Mouse (Mus musculus): ENCODE data around the gene Pinlyp.
"Not testable (repeated sequence)": the region's sequence is repeated elsewhere in the genome, so short reads cannot be mapped to it uniquely, and the experiment has no call there.

Gene Pinlyp

DNA sequence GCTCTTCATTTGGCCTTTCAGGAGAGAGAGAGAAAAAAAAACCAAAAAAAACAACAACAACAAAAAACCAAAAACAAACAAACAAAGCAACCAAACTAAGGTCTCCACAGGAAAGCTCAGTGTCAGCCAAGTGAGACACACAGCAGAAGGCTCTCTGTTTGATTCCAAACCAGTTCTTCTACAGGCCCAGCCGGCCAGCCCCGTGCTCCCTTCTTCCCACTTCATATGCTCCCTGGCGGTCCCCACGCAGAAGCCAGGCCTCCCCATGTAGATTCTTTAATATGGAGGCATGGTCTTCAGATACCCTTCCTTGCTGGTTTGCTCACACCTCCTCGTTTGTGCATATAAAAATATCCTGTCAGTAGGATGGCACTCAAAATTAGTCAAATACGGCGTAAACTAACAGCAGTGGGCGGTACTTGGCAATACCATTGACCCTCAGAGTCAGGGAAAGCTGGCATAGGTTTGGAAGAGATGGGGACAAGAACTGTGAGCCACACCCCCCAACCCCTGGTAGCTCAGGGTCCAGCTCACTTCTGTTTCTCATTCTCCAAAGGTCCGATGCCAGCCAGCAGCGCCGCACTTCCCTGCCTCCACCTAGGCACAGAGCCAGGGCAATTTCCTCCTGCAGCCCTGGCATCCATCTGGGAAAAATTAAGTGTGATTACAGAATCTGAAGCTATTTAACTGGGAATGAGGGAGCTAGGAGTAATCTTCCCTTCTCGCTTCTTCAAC is 20.1 kb downstream of the Pinlyp start:
- DNase-seq (ENCODE audit: low read depth, low spot score), result peak; percentile 76

DNA sequence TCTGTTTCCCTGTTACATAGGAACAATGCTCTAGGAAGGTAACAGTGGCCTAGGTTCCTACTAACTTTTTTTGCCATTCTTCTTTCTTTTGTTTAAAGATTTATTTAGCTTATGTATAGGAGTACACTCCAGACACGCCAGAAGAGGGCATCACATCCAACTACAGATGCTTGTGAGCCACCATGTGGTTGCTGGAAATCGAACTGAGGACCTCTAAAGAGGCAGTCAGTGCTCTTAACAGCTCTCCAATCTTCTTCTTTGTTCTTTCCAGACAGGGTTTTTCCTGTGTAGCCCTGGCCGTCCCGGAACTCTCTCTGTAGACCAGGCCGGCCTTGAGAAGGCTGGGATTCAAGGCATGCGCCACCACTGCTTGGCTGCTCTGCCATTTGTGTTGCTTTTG is 20.9 kb downstream of the Pinlyp start:
- DNase-seq (ENCODE audit: low read depth, low spot score), result no peak

DNA sequence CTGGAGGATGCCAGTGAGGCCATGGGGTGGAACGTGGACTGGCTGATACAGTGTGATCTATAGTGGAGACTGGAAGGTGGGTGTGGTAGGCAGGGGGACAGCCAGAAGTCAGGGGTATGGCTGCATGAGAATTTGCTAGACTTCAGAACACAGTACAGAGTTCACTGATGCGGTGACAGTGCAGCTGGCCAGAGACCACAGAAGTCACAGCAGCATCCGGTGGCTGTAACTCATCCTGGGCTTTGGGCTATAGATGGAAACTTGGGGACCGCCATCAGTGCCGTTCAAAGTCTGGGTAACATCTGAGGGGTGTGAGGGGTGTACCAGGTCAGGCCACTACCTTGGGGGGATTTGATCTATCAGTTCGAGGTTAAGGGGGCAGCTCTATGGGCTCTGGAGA is 22.2 kb downstream of the Pinlyp start:
- DNase-seq (ENCODE audit: low read depth, low spot score), result no peak

DNA sequence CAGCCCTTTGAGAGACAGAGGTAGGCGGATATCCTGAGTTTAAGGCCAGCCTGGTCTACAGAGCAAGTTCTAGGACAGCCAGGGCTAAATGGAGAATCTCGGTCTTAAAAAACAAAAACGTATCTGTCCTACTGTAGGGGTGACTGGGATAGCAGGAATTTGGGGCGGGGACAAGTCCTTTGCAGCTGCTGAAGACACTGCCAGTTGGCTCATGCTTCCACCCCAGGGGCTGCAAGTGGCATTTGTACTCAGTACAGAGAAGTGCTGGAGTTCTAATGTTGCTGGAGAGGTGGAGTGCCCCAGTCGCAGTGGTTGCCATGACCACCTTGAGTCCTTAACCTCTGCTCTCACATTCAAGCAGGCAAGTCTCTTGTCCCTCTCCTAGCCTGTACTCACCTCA is 23.1 kb downstream of the Pinlyp start:
- no peak for DNase-seq (ENCODE audit: low read depth, low spot score)

DNA sequence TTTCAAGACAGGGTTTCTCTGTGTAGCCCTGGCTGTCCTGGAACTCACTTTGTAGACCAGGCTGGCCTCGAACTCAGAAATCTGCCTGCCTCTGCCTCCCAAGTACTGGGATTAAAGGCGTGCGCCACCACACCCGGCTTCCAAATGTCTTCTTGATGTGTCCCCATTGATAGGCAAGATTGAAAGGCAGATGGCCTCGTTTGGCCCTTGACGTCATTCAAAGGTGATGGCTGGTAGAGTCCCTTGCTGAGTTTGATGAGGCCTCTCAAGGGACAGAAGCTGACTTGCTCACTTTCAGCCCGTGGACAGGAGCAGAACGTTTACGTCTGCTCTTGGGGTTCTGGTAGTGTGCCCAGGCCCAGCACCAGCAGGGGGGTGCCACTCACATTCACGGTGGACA is 25.9 kb downstream of the Pinlyp start:
- not testable (repeated sequence) for DNase-seq (ENCODE audit: low read depth, low spot score)

DNA sequence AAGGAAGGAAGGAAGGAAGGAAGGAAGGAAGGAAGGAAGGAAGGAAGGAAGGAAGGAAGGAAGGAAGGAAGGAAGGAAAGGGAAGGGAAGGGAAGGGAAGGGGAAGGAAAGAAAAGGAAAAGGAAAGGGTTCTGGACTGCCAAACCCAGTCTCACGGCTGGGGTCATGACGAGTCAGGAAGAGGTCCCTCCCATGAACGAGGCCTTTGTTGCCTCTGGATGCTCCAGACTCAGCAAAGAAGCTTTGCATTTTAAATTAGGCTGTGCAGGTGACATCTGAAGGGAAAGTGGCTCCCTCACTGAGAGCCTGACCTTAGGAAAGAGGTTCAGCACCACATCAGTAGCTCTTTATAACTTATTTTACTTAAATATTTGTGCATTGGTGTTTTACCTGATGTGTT is 26.8 kb downstream of the Pinlyp start:
- DNase-seq (ENCODE audit: low read depth, low spot score), result no peak

DNA sequence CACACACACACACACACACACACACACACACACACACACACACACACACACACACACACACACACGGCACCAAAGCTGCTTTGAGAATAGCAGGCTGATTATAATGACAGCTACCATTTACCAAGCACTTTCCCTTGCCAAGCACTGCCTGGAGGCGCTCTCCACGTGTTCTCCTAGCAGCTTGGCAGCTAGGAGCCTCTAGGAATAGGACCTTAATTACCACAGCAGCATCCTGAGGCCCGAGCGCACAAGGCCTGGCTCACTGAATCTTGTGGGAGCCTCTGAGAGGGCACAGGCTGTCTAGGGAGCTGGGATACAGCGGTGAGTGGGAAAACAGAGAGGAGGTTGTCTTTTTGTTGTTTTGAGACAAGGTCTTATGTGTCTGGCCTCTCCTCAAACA is 28.3 kb downstream of the Pinlyp start:
- peak; percentile 86 for DNase-seq (ENCODE audit: low read depth, low spot score)

DNA sequence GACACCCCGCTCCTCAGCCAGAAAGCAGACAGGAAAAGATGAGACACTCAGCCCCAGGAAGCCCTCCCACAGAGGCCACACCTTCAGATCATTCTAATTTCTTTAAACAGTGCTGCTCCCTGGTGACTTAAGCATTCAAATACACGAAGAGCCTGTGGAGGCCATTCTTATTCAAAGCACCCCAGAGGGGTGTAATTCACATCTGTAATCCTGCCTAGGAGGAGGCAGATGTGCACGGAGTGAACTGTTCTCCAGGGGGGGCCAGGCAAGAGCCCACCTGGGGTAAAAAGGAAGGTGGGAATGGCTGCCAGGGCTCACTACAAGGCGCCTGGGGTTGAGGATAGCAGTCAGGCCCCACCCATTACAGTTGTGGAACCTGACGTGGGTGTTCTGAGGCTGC is 28.8 kb downstream of the Pinlyp start:
- DNase-seq (ENCODE audit: low read depth, low spot score), result no peak

DNA sequence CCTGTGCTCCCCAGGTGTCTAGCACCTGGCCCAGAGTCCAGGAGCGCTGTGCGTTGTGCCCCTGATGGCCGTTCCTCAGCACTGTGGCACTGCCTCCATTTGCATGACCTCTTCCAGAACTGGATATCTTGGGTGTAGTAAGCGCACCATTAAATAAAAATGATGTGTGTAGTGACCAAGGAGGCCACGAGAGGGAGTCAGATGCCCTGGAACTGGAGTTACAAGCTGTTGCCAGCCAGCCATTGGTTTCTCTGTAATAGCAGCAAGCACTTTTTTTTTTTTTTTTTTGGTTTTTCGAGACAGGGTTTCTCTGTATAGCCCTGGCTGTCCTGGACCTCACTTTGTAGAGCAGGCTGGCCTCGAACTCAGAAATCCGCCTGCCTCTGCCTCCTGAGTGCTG is 29.6 kb downstream of the Pinlyp start:
- DNase-seq (ENCODE audit: low read depth, low spot score), result peak; percentile 66

DNA sequence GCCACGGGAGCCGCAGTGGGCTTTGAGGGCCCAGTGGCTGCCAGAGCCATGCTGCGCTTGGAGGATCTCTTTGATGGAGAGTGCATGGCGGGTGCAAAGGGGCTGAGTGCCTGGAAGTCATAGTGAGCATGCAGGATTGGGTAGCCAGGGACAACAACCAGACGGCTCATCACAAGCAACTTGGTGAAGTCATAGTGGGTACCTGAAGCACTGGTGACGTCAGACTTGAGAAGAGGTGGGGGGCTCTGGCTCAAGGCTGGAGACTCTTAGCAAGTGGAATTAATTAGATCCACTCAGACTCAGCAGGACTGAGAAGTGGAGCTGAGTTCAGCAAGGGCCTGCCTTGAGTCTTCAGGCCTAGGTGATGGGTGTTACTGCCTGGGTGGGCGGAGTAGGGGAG is 33.6 kb downstream of the Pinlyp start, which contains the start of gene AC161166.1:
AC161166.1 (minus strand) TSS at position 101 of the 400 bp plus-strand sequence.
- no peak for DNase-seq (ENCODE audit: low read depth, low spot score)

DNA sequence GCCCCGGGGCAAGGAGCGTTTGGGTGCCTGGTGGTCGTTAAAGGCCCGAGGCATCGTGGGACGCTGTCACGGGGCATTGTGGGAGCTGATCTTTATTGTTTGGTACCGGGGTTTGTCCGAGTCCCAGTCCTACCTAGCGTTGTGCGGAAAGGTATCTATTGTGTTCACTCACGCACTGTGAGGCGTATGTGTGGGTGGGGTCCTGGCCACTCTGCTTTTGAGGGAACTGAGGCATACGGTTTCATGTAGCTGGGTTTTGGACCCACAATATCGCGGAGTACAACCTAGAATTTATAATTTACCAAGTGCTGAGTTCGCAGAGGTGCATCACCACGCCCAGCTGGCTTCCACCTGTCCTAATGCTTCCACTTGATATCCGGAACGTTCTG is 38.2 kb downstream of the Pinlyp start:
- peak; percentile 40 for DNase-seq (ENCODE audit: low read depth, low spot score)

DNA sequence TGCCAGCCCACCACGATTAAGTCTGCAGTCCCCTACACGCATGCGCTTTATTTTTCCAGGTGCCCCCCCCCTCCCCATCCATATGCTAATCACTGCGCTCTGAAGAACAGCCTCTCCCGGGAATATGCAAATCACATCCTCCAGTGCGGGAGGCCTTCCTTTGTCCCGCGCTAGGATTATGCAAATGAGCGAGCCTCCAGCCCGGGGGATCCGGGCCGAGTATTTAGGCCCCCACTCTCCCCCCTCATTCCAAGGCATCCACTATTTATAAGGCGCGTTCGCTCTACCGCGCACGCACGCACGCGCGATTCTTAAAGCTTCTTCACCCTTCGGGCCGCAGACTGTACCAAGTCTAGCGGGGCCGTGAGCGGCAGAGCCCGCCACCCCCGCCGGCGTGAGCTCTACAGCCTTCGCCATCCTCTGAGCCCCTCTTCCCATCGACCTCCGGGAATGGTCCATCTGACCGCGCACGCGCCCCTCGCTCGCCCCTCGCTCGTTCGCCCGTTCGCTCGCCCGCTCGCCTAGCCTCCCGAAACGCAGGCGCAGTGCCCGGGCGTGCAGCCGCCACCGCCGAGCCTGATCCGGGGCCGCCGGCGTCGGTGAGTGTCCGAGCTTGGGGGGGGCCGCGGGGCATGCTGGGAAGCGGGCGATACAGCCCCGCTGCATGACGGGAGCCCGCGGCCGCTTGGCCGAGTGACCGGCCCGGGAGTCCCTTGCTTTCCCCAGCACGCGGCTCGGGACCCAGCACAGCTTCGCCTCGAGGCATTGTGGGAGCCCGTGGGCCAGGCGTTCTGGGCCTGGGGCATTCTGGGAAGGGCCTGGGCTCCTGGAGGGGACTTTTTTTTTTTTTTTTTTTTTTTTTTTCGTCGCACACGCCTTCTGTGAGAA is 38.8 kb downstream of the Pinlyp start, which contains the start of gene Zfp428:
Zfp428 (plus strand) TSS at position 169 of the 888 bp plus-strand sequence.
- peak; percentile 95 for DNase-seq (ENCODE audit: low read depth, low spot score)

DNA sequence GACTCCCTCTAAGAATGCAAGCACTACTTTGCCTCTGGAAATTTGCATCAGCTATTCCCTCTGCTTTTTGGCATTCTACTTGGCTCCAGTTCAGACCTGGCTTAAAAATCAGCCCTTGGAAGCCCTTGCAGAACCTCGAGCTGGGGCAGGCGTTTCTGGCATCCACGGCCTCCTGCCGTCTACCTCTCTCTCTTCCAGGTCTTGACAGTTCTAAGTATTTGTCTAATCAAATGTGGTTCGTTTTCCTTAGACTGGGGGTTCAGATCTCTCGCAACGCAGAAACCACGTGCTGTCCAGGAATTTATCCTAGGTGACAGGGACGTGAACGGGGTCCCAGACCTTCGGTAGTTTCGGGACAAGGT is 39.5 kb downstream of the Pinlyp start:
- peak; percentile 91 for DNase-seq (ENCODE audit: low read depth, low spot score)

DNA sequence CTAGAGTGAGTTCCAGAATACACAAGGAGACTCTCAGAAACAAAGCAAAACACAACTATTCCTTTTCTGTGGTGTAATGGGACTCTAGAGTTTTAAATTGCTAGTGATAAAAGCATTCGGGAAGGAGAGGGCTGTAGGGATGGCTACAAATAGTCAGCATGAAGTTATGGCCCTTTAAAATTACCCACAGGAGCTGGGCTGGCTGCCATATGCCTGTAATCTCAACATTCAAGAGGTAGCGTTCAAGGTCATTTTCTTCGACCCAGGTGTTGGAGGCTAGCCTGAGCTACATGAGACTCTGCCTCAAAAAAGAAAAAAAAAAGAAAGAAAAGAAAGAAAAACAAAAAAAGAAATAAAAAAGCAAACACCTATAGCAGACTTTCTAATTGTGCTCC is 39.9 kb downstream of the Pinlyp start:
- no peak for DNase-seq (ENCODE audit: low read depth, low spot score)

DNA sequence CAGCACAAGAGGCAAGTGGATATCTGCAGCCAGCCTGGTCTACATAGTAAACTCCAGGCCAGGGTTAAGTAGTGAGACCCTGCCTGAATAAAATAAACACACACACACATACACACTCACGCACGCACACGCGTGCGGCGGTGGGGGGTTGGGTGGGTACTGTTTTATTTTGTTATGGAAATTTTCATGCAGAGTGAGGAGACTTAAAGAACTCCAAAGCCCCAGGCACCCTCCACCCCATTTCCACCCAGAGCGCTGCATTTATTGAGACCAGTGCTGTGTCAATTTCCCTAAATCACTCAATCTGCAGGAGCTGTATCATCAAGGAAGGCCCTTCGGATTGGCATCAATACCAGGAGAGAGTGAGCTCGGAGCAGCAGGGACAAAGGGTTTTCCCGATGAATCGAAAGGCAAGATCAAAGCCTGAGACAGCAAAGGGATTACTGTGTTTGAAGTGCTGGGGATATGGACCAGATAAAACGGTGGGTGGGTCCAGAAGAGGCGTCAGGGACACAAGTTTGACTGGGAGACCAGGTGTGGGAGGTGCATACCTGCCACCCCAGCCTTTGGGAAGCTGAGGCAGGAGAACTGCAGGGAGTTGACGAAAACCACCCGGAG is 40.4 kb downstream of the Pinlyp start:
- DNase-seq (ENCODE audit: low read depth, low spot score), result no peak

DNA sequence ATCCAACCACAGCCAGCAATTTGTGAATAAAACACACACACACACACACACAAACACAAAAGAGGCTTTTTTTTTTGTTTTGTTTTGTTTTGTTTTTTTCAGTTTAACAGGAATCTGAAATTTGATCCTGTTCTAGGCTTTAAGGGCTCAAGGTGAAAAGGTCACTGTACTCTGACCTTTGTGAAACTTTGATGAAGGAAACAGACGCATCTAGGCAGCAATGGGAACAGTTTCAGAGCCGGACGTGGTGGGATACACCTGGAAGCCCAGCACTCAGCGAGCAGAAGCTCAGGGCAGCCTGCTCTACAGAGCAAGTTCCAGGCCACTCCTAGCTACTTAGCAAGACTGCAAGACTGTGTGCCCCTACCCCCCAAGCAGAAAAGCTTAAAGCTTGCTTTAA is 41.0 kb downstream of the Pinlyp start:
- DNase-seq (ENCODE audit: low read depth, low spot score), result no peak

DNA sequence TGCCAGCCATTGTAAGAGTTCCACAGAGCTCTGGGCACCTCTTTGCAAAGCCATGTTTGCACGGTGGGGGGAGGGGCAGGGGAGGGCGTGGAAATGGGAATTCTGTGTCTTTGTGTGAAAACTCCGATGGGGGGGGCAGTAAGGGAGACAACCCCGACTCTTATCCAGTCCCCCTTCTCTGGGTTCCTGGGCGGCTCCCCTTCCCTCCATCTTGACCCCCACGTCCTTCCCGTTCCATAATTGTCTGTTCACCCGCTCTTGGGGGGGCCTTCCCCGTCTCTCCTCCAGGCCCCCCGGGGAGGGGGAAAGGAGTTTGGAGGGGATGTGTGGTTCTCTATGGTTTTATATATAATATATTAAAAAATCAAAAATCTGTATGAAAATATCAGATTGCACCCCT is 41.9 kb downstream of the Pinlyp start:
- no peak for DNase-seq (ENCODE audit: low read depth, low spot score)

DNA sequence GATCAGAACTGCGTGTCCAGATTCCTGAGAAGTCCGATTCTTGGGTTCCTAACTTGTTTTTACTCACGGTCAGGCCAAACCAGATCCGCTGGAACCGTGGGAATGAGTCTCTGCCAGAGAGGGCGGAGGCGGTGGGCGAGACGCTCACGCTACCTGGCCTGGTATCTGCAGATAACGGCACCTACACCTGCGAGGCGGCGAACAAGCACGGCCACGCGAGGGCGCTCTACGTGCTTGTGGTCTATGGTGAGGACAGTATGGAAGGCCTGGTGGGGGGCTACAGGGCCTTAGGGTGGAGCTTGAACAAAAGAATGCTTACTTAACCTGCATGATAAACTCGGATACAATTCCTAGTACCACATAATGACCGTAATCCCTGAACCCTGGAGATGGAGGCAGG is 44.4 kb downstream of the Pinlyp start:
- peak; percentile 36 for DNase-seq (ENCODE audit: low read depth, low spot score)

DNA sequence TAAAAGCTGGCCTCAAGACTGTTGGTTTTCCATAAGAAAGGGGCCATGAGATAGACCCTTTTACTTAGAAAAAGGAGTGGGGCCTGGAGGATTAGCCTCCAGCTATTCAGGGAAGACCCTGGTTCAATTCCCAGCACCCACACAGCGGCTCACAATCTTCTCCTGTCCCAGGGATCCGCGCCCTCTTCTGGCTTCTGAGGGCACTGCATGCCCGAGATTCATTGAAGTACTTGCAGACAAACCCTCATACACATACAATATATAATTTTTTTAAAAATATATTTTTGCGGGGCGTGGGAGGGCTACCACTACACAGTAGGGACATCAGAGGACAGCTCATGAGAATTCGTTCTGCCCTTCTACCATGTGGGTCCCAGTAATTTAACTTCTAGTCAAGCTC is 45.0 kb downstream of the Pinlyp start:
- peak; percentile 61 for DNase-seq (ENCODE audit: low read depth, low spot score)

DNA sequence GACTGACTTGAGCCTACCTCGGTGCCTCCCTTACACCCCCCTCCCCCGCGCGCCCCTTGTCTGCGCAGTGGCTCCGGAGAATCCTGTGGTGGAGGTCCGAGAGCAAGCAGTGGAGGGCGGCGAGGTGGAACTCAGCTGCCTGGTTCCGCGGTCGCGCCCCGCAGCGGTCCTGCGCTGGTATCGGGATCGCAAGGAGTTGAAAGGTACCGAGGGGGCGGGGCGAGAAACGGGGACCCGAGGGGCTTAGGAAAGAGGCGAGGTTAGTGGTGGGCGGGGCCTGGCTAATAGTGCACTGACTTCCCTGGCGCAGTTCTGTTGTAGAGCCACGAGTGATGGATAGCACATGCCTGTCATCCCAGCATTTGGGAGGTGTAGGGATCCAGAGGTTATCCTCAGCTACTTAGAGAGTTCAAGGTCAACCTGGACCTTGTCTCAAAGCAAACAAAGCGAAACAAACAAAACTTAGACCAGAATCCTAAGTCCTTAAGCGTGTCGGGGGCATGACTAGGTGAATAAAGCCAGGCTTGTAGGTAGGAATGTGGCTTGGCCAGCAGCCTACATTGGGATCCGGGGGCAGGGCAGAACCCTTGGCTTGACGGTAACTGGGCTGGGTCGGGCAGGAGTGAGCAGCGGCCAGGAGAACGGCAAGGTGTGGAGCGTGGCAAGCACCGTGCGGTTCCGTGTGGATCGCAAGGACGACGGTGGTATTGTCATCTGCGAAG is 45.9 kb downstream of the Pinlyp start:
- no peak for DNase-seq (ENCODE audit: low read depth, low spot score)
